Mouse (Mus musculus) limb, embryonic 15.5 days (tissue): Measurements from ENCODE around the gene Pou5f1. TPM values are rescaled to one million over a fixed set of nuclear protein-coding genes. Genes with fewer than 3 reads are reported as not detected.

ENCODE experiments used
- ATAC-seq: fragments of 200-750 bp; cut with Nextera tagmentation; 2 replicates; pipeline ENCODE4 v1.8.0; 2017; ENCODE audit warnings: low read depth, moderate TSS enrichment; ENCODE audit not compliant: insufficient number of reproducible peaks, low FRiP score, low TSS enrichment
- H3K27ac ChIP-seq: fragments of 300-500 bp; sonication (generic); 2 replicates; pipeline ENCODE4 v1.5.1; 2015; ENCODE audit warnings: moderate library complexity, mild to moderate bottlenecking, inconsistent platforms
- H3K27me3 ChIP-seq: fragments of 300-500 bp; sonication (generic); 2 replicates; pipeline ENCODE4 v1.6.1; 2015; ENCODE audit warnings: inconsistent platforms
- H3K36me3 ChIP-seq: fragments of 300-500 bp; sonication (generic); 2 replicates; pipeline ENCODE4 v1.6.1; 2015; ENCODE audit warnings: inconsistent platforms
- H3K4me1 ChIP-seq: fragments of 300-500 bp; sonication (generic); 2 replicates; pipeline ENCODE4 v1.6.1; 2015; ENCODE audit warnings: inconsistent platforms
- H3K4me2 ChIP-seq: fragments of 300-500 bp; sonication (generic); 2 replicates; pipeline ENCODE4 v1.6.1; 2015; ENCODE audit warnings: mild to moderate bottlenecking, inconsistent platforms
- H3K4me3 ChIP-seq: fragments of 300-500 bp; sonication (generic); 2 replicates; pipeline ENCODE4 v1.5.1; 2015; ENCODE audit warnings: mild to moderate bottlenecking, inconsistent platforms
- H3K9ac ChIP-seq: fragments of 300-500 bp; sonication (generic); 2 replicates; pipeline ENCODE4 v1.6.1; 2015; ENCODE audit warnings: inconsistent platforms
- H3K9me3 ChIP-seq: fragments of 300-500 bp; sonication (generic); 2 replicates; pipeline ENCODE4 v1.6.1; 2016; ENCODE audit warnings: inconsistent platforms
- WGBS: fragments of 180-500 bp; shearing (Covaris S2); methylation state at CpG from one replicate; pipeline ENCODE4 v1.1.7; 2015; 5-methylcytosine and 5-hydroxymethylcytosine counted together
- polyA plus RNA-seq: library from polyadenylated mRNA; unstranded; fragments of >200 nt; fragmentation: Nextera tagmentation; extraction: Ambion mirVana; gene quantifications from 2 replicates; pipeline ENCODE4 v1.2.1, GENCODE M21; 2015

Pou5f1 gene
- polyA plus RNA-seq, 1 experiment from 2014 or later = not detected

DNA sequence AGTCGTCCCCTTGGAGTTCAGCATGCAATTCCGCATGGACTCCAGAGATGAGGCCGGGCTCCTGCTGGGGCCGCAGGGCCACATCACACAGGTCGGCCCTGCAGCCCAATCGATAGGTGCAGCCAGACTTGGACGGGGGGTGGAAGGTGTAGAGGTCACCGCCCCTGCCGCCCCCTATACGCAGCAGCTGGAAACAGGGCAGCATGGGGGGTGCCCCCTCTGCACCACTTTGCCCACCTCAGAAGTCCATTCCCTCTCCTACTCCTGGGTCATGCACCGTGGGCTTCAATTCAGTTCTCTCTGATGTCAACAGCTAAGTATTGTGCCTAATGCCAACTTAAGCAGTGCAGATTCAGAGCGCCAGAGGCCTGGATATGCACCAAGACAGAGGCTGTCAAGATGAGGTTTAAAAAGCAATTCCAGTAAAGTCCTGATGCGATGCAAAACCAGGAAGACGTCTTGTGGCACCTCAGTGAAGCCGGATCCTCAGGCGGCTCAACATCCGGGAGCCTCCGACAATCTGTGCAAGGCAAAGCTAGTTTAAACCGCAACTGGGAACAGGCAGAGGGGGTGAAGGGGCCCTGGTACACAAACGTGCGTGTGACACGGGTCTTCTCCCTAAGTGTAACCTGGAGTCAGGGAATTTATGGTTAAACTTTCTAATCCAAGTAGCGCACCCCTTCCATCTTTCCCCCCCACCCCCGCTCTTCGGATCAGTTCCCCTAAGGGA, 10.3 kb downstream of the Pou5f1 start:
- 5% methylated on average over 25 of the region's 25 CpGs for WGBS
- Histone ChIP-seq H3K4me3 (peak overlapping the region; percentile 65), H3K9me3 (no peaks in the 10 kb centered on the region), H3K27ac (peak overlapping the region; percentile 43), H3K9ac (peak overlapping the region; percentile 52), H3K4me2 (peak overlapping the region; percentile 85), H3K4me1 (peaks cover 38% of the 10 kb centered on the region), H3K27me3 (no peaks in the 10 kb centered on the region), H3K36me3 (peaks cover 21% of the 10 kb centered on the region)
- no peak for ATAC-seq

DNA sequence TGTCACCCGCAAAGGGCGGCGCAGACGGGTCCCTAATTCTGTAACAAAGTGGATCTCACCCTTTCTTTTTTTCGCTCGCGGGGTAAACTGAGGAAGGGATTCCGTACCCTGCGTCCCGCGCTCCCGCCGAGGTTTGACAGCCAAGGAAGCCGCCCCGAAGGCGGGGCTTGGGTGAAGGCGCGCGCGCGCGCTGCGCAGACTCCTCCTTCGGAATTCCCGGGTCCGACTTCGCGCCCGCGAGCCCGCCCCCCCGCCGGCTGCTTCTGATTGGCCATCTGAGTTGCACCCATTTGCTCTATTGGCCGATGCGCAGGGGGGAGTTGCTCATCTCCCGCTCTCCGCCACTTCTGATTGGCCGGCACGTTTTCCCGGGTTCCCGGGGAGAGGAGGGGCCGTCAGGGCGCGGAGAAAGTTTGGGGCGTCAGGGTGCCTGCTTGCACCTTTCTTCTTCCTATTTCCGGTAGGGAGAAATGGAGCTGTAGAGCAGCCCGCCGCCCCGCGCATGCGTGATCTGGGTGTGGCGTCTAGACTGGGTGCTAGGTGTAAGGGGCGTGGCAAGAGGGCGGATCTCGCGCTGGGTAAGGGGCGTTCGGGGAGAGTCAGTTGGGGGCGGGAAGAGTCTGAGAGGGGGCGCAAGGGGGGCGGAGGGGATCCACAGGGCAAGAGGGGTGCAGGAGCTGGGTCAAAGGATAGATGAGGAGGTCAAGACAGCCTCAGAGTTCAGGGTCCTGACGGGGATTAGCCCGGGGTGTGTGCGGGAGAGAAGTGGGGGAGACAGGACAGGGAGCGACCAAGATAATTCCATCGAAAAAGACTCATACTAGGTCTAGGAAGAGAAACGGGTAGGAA, 11.1 kb downstream of the Pou5f1 start, which contains the start of the genes Tcf19 and Cchcr1:
Gene Tcf19, minus strand, starts transcription at position 173 of the 849 bp plus-strand sequence.
Gene Cchcr1, plus strand, starts transcription at position 449 of the 849 bp plus-strand sequence.
- Histone ChIP-seq H3K4me1 (peaks cover 38% of the 10 kb centered on the region), H3K4me3 (peak within 1 kb of the TSS; percentile 65), H3K36me3 (peaks cover 27% of the 10 kb centered on the region), H3K27ac (peak within 1 kb of the TSS; percentile 70), H3K27me3 (no peaks in the 10 kb centered on the region), H3K9ac (peak within 1 kb of the TSS; percentile 55), H3K4me2 (peak within 1 kb of the TSS; percentile 85), H3K9me3 (no peaks in the 10 kb centered on the region)
- ATAC-seq = peak; percentile 93
- under 1% methylated on average over 67 of the region's 67 CpGs for WGBS

GRCm38 (mm10) chr17:35517526-35517925, 11.7 kb downstream of the Pou5f1 start:
- Histone ChIP-seq H3K36me3 (peaks cover 28% of the 10 kb centered on the region), H3K9me3 (no peaks in the 10 kb centered on the region), H3K9ac (peak overlapping the region; percentile 55; the same call in 1 of the 2 replicates), H3K27me3 (no peaks in the 10 kb centered on the region), H3K4me3 (peak overlapping the region; percentile 65), H3K27ac (peak overlapping the region; percentile 70), H3K4me1 (peaks cover 38% of the 10 kb centered on the region), H3K4me2 (peak overlapping the region; percentile 85)
- WGBS = 3% methylated on average over 12 of the region's 12 CpGs
- ATAC-seq = no peak

GRCm38 (mm10) chr17:35524354-35524753, 18.5 kb downstream of the Pou5f1 start:
- WGBS = 82% methylated on average over 9 of the region's 9 CpGs
- Histone ChIP-seq H3K4me3 (no peak overlapping the region), H3K27me3 (no peaks in the 10 kb centered on the region), H3K36me3 (peaks cover 76% of the 10 kb centered on the region), H3K9me3 (no peaks in the 10 kb centered on the region), H3K4me1 (no peaks in the 10 kb centered on the region), H3K27ac (no peak overlapping the region), H3K4me2 (no peak overlapping the region), H3K9ac (no peak overlapping the region)
- no peak for ATAC-seq

- Histone ChIP-seq H3K27me3 (no peaks in the 10 kb centered on the region), H3K9ac (no peak overlapping the region), H3K4me1 (no peaks in the 10 kb centered on the region), H3K36me3 (peaks cover 81% of the 10 kb centered on the region), H3K27ac (no peak overlapping the region), H3K4me3 (no peak overlapping the region), H3K9me3 (no peaks in the 10 kb centered on the region), H3K4me2 (no peak overlapping the region)
- no peak for ATAC-seq
- WGBS = 78% methylated on average over 8 of the region's 8 CpGs
These were observed 20.8 kb downstream of the Pou5f1 start for GRCm38 (mm10) chr17:35526644-35527043.

DNA sequence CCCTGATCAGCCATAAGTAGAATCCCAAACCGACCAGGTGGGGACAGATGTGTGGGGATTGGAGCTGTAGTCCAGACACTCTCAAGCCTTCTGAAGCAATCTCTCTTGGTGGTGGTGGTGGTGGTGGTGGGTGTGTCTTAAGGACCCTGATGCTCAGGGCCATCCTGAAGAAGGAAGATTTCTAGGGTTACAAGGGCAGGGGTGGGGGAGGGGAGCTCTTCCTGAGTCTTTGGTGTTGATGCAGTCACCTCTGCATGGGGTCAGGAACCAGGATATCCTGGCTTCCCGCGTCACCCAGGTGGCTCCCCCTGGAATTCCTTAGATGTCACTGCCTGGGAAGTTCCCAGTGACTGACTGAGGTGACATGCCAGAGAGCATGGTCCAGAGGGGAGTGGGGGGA, 26.5 kb downstream of the Pou5f1 start:
- peaks cover 31% of the 10 kb centered on the region for H3K36me3 ChIP-seq
- H3K9me3 ChIP-seq = no peaks in the 10 kb centered on the region
- H3K4me1 ChIP-seq = peaks cover 10% of the 10 kb centered on the region
- H3K27me3 ChIP-seq = no peaks in the 10 kb centered on the region
- WGBS = 4% methylated on average over 3 of the region's 3 CpGs
- no peak overlapping the region for H3K9ac ChIP-seq
- no peak overlapping the region for H3K4me3 ChIP-seq
- no peak overlapping the region for H3K27ac ChIP-seq
- no peak overlapping the region for H3K4me2 ChIP-seq
- no peak for ATAC-seq

DNA sequence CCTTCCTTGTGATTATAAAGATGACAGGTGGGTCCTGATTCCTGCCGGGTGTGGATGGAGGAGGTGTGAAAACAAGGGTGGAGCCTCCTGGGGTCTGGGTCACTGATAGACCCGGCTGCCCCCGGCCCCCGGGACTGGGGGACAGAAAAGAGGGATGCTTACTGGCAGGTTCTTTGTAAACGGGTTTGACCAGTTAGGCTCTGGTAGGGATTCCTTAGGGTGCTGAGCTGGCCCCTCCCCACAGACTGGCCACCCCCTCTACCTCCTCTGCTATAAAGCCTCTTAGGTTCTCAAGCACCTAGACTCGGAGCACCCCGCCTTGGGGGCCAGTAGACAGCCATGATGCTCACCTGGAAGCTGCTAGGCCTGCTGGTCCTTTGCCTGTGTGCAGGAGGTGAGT, 27.1 kb downstream of the Pou5f1 start, which contains the start of gene Psors1c2:
Gene Psors1c2, plus strand, starts transcription at position 301 of the 400 bp plus-strand sequence.
- no peak within 1 kb of the TSS for H3K27ac ChIP-seq
- no peak for ATAC-seq
- H3K36me3 ChIP-seq = peaks cover 29% of the 10 kb centered on the region
- no peak within 1 kb of the TSS for H3K4me3 ChIP-seq
- H3K9ac ChIP-seq = no peak within 1 kb of the TSS
- 18% methylated on average over 7 of the region's 7 CpGs for WGBS
- no peaks in the 10 kb centered on the region for H3K27me3 ChIP-seq
- H3K4me1 ChIP-seq = peaks cover 10% of the 10 kb centered on the region
- no peaks in the 10 kb centered on the region for H3K9me3 ChIP-seq
- no peak within 1 kb of the TSS for H3K4me2 ChIP-seq

DNA sequence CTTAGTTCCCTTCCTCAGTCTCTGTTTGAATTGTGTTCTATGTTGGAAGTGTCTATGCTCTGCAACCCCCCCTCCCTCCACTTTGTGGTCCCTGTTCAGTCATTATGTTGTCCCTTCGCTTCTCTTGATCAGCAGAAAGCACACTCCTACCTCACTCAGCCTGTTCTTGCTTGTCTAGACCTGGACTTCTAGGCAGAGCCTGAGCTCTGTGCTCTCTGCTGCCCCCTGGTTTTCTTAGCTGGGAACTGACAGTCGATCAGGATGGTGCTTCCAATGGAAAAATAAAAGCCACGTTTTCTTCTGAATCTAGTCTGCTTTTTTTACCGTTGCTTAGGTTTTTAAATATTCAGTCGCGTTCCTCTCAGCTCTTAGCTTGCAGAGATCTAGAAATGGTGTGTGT, 28.5 kb downstream of the Pou5f1 start:
- Histone ChIP-seq H3K4me2 (no peak overlapping the region), H3K4me3 (no peak overlapping the region), H3K4me1 (peaks cover 10% of the 10 kb centered on the region), H3K9ac (no peak overlapping the region), H3K9me3 (no peaks in the 10 kb centered on the region), H3K27ac (no peak overlapping the region), H3K36me3 (peaks cover 16% of the 10 kb centered on the region), H3K27me3 (no peaks in the 10 kb centered on the region)
- WGBS = 9% methylated on average over 6 of the region's 6 CpGs
- ATAC-seq = no peak

- no peaks in the 10 kb centered on the region for H3K9me3 ChIP-seq
- WGBS = 57% methylated on average over 4 of the region's 4 CpGs
- no peak overlapping the region for H3K4me2 ChIP-seq
- H3K9ac ChIP-seq = no peak overlapping the region
- no peak overlapping the region for H3K27ac ChIP-seq
- H3K36me3 ChIP-seq = no peaks in the 10 kb centered on the region
- H3K4me3 ChIP-seq = no peak overlapping the region
- ATAC-seq = no peak
- H3K4me1 ChIP-seq = peaks cover 10% of the 10 kb centered on the region
- H3K27me3 ChIP-seq = no peaks in the 10 kb centered on the region
These were observed 31.6 kb downstream of the Pou5f1 start for GRCm38 (mm10) chr17:35537421-35537820.

- H3K4me1 ChIP-seq = 0 out of 2 replicates have a peak, but pooled peaks cover 5% of the 10 kb centered on the region
- no peak overlapping the region for H3K27ac ChIP-seq
- 71% methylated on average over 1 of the region's 1 CpGs for WGBS
- H3K36me3 ChIP-seq = no peaks in the 10 kb centered on the region
- no peaks in the 10 kb centered on the region for H3K27me3 ChIP-seq
- H3K4me3 ChIP-seq = no peak overlapping the region
- no peaks in the 10 kb centered on the region for H3K9me3 ChIP-seq
- H3K4me2 ChIP-seq = no peak overlapping the region
- H3K9ac ChIP-seq = no peak overlapping the region
- no peak for ATAC-seq
These were observed 32.7 kb downstream of the Pou5f1 start for GRCm38 (mm10) chr17:35538476-35538875.

DNA sequence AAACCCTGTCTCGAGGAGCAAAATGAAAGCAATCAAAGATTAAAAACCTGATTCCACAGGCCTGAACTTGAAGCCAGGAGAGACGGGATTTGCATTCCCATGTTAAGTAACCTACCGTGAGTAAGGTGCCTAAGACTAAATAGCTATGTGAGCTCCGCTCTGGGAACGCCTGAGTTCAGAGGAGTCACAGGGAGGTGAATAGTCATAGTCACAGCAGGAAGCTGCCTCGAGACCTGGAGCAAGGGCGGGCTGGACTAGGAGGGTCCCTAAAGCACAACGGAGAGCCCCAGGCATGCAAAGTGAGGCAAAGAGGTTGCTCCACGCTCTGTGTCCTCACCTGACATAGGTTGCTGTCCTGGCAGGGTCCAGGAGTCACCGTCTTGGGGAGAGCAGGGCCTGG, 33.7 kb downstream of the Pou5f1 start:
- no peaks in the 10 kb centered on the region for H3K27me3 ChIP-seq
- no peak overlapping the region for H3K9ac ChIP-seq
- H3K27ac ChIP-seq = no peak overlapping the region
- 44% methylated on average over 10 of the region's 10 CpGs for WGBS
- no peak overlapping the region for H3K4me2 ChIP-seq
- H3K4me1 ChIP-seq = no peaks in the 10 kb centered on the region
- H3K9me3 ChIP-seq = no peaks in the 10 kb centered on the region
- ATAC-seq = no peak
- no peak overlapping the region for H3K4me3 ChIP-seq
- H3K36me3 ChIP-seq = no peaks in the 10 kb centered on the region
